Mouse (Mus musculus): ENCODE data around the gene Nhlrc4.
A peak's percentile ranks its signal among the peaks of the same experiment; 100 is the strongest.

The Nhlrc4 gene

DNA sequence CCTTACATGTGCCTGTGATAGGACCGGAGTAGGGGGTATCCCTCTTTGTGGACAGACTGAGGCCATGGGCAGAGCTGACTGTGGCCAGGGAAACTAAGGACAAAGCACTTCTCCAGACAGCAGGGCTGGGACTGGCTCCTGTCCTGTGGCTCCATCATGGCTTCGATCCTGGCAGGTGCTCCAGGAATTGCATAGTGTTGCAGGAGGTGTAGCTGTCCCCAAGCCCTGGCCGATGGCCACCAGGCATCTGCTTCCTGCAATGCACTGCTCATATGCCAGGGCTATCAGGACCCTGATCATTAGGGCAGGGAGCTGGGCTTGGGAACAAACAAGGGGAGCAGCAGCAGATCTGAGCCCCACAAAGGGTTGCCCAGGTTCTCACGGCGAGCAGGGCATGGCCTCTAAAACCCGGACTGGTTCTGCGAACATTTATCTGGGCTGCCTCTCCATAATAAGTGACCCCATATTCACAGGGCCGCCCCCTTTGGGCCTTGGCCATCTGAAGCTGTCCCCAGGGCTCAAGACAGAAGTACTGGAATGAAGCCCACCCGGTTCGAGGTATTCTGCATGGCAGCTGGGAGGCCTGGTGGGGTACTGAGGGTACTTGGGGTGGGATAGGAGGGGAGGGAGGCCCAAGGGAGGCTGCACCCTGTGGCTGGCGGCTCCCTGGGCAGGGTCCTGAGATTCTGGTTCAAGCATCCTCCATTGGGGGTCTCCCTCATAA is 14.2 kb upstream of the Nhlrc4 start:
- no peak for DNase-seq (ENCODE audit: low spot score in 2 of 2)

DNA sequence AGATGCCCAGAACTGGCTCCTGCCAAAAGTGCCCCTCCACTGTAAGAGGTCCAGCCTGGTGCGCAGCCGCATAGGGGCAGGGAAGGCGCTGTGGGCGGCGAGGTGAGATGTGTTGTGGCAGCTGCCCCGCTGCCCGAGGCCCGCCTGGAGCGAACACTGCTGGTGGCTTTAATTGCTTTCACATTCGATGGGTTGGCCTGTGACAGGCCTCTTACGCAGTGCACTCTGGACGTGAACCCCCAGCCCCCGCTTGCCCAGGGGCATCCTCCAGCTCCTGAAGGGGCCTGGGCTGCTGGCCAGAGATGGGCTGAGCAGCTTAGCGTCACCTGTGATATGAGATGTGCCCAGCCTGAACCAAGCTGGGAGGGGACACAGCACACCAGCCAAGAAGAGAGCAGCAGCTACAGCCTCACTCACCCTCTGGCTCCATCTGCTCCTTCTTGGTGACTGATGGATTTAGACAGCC is 12.9 kb upstream of the Nhlrc4 start:
- no peak for DNase-seq (ENCODE audit: low spot score in 2 of 2)

DNA sequence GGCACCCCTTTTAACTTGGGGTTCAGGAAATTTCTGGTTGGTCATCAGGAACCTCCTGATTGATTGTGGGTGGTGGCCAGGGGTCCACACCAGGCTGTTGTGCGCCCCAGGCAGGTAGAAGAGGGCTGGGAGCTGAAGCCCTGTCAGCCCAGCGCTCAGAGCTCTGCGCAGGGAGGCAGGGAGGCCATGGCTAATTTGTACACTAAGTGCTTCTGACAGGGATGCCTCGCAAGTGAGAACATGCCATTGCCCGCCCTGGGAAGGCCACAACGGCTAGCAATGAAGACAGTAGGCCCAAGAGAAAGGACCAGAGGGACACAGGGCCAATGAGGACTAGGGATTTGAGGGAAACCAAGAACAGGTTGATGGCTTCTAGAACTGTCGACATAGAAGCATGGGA is 11.9 kb upstream of the Nhlrc4 start:
- DNase-seq (ENCODE audit: low spot score in 2 of 2) = no peak

DNA sequence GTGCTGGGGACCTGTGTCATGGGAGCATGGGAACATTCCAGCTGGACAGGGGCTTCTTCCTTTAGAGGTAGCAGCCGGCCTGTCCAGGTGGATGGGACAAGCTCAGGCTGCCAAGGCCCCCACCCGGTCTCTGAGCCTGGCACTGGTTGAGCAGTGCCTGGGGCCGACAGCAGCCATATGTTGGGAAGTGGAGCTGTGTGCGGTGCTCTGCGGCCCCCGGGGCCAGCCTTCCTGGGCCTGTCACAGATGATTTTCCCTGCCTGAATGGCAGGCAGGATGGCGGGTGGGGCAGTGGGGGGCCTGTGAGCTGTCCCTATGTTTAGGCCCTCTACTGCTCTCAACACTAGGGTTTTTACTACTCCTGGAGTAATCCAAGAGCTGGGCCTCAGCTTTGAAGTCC is 11.4 kb upstream of the Nhlrc4 start:
- no peak for DNase-seq (ENCODE audit: low spot score in 2 of 2)

DNA sequence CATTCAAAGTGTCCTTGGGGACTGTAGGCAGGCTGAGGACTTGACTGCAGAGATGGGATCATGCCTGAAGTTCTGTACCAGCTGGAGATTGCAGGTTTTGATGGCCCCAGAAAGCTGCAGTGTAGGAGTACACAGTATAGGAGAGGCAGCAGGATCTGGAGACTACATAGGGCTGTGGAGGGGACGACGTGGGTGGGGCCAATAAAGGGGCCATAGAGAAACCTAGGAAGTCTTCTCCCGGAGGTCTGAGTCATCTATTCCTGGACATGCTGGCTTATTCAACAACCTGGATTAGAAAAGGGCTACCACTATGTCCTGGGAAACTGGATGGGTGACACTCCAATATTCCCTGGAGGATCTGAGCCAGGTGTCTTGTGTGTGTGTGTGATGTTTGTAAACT is 11.0 kb upstream of the Nhlrc4 start:
- DNase-seq (ENCODE audit: low spot score in 2 of 2) = no peak

DNA sequence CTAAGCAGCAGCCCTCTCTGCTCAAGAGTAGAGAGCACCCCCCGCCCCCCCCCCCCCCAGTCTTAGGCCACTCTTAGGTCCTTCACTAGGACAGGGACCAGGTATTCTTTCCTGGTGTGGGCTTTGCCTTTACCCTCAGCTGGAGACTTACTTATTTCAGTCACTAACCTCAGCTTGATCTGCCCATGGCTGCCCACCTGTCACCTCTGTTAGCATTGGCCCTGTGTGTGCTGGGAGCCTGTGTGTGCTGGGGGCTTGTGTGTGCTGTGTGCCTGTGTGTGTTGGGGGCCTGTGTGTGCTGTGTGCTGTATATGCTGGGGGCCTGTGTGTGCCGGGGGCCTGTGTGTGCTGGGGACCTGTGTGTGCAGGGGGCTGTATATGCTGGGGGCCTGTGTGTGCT is 9.9 kb upstream of the Nhlrc4 start:
- no peak for DNase-seq (ENCODE audit: low spot score in 2 of 2)

DNA sequence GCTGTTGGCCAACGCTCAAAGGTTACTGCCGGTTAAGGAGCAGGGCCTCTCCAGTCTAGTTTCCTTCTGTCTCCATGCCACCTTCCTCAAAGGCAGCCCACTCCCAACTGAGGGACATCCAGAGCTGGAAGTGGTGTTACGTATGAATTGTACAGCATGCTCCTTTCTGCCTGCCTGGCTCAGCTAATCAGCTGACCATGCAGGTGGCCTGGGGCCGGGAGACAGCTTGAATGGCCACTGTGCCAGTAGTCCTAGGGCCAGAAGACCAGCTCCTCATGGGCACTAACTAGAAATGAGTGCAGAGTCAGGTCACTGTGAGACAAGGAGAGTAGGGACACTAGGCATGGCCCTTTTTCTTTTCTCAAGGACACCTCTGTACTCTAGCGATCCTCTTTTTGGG is 8.4 kb upstream of the Nhlrc4 start:
- no peak for DNase-seq (ENCODE audit: low spot score in 2 of 2)

DNA sequence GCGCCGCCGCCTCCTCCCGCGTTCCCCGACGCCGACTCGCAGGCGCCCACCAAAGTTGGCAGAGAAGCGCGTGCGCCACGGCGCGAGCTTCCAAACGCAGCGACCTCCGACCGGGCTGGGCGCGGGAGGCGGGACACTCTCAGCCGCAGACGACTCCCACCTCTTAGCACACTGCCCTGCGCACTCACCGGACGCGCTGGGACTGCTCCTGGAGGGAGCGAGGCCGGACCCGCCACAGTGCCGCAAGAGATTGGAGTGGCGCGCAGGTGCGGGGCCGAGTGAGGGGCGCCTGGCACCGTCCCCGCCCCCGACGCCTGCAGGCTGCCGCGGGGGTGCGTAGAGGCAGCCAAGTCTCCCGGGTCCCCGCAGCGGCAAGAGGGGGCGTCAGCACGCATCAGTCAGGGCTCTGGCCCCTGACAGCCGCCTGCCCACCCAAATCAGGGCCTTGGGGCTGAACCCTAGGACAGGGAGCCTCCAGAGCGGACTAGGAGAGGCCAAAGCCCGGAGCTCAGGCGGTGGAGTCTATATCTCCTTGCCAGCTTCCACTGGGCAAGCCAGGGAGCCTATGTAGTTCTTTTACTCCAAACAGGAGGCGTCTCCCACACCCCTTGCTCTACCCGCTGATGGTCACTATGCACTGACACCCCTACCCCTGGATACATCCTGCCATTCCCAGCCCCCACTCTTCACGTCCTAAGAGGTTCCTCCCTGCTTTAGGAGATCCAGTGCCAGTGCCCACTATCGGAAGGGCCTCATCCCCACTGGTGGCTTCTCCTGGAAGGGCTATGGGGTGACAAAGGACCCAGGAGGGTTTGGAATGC is 7.3 kb upstream of the Nhlrc4 start, which contains the start of gene A930017K11Rik:
TSS of gene A930017K11Rik (minus strand) at position 763 of the 821 bp plus-strand sequence.
- peak in 1 of 2 experiments; percentile 69 for DNase-seq (ENCODE audit: low spot score in 2 of 2)

DNA sequence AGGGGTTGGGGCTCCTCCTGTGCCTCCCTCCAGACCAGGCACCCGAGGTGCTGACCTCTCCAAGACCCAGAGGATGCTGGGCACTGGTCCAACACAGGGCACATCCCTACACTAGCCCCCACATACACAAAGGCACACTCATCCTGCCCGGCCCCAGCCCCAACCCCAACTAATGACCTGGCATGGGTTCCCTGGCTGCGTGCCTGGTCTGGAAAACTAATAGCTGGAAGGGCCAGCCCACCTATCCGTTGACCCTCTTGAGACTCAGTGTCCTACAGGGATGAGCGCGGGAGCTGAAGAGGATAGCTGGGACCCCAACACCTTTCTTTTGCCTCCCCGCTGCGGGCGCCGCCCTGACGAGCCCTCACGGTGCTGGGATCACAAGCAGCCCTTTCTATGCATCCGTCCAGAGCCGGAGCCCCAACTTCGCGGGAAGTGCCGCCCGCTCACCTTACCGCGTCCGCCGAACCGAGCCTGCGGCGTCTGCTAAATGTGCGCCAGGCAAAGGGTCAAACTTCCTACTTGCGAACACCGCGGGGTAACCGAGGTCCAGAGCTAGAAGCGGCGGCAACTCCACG is 6.6 kb upstream of the Nhlrc4 start:
- DNase-seq (ENCODE audit: low spot score in 2 of 2) = no peak

DNA sequence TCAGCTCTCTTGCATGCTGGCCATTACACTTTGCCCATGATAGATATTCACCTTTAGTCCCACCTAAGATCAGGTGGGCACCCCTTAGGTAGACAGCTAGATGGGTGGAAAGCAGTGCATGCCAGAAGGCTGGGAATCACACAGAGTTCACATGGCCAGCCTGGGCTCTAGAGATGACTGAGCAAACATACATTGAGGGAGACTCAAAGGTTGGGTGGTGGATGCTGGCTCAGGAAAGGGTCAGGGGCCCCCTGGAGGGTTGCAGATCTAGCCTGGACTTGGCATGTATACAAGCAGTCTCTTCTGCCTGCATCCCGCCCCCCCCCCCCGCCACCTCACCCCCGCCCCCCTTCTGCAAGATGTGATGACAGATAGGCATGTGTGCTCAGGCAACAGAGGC is 5.9 kb upstream of the Nhlrc4 start:
- DNase-seq (ENCODE audit: low spot score in 2 of 2) = no peak

DNA sequence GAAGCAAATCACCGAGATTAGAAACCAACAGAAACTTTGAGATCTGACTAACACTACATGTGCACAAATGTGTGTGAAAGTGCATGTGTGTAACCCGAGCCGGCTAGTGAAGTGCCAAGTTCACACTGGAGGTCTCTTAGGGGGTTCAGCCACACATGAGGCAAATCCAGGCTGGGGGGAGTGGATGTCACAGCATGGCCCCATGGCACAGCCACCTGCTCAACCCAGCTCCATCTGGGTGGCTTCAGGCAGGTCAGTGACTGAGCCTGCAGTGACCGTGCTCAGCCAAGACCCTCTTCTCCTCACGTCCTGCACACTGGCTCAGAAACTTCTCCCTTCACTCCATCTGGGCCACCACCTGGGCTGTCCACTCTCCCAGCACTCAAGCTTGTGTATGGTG is 5.2 kb upstream of the Nhlrc4 start:
- no peak for DNase-seq (ENCODE audit: low spot score in 2 of 2)

DNA sequence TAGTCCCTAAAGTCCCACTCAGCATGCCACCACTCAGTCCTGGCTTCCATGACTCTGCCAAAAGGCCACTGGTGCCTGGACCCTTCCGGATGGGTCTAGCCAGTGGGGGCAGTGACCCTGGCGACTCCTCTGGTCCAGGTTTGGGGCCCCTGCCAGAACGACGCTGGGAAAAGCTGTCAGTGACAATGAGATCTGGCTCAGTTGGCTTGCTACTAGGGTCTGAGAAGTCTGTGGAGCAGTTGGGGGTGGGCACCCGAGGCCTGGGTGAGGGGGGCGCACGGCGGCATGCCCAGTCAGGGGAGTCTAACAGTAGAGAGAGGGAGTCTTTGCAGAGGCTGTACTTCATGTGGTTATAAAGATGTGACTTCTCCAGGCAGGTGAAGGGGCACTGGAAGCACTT is 3.3 kb upstream of the Nhlrc4 start:
- DNase-seq (ENCODE audit: low spot score in 2 of 2) = no peak

DNA sequence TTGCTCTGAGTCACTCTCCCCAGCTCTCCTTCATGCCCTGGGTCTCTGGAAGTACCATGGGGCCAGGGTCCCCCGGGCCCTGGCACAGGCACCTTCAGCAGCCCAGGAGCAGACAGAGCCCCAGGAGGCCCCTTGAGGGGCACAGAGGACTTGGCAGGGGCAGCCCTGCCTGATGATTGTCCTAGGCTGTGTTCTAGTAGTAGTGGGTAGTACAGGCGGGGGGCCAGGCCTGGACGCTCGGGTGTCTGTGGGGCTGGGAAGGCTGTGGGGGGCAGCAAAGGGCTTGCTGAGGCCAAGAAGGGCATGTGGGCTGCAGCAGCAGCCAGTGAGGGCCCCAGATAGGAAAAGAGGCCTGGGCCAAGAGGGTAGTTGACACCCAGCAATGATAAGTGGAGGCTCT is 2.8 kb upstream of the Nhlrc4 start:
- peak in 1 of 2 experiments; percentile 67 for DNase-seq (ENCODE audit: low spot score in 2 of 2)

DNA sequence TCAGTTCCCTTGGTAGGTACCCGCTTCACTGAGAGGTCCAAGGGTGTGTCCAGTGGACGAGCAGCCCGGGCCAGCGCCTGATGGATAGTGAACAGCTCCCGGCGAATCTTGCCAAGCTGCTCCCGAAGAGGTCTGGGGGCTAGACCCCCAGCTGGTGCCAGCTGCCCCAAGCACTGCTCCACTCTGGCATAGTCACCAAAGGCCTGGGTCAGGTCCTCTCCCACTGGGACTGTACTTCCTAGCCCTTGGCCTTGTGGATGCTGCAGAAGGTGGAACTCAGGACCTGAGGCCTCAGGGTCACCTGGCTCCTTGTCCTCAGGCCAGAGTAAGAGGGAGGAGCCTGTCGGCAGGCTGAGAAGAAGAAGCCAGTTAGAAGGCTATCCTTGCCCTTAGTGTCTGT is 2.1 kb upstream of the Nhlrc4 start:
- DNase-seq (ENCODE audit: low spot score in 2 of 2) = peak in 1 of 2 experiments; percentile 68

DNA sequence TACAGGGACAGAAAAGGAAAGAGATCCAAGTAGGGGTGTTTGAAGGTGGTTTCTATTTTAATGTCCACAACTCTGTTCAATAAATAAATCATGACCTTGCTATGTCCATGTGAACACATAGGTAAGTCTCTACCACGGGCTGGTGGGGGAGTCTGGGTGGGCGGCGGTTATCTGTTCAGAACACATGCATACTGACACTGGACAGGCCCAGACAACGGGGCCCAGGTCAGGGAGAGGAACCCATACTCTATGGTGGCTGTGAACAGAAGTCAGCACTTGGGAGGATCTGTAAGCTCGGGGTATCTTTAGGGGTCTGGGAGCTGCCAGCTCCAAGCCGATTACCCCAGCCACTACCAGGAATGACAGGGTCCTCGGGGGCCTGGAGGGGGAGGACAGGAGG is 1.6 kb upstream of the Nhlrc4 start:
- DNase-seq (ENCODE audit: low spot score in 2 of 2) = no peak

DNA sequence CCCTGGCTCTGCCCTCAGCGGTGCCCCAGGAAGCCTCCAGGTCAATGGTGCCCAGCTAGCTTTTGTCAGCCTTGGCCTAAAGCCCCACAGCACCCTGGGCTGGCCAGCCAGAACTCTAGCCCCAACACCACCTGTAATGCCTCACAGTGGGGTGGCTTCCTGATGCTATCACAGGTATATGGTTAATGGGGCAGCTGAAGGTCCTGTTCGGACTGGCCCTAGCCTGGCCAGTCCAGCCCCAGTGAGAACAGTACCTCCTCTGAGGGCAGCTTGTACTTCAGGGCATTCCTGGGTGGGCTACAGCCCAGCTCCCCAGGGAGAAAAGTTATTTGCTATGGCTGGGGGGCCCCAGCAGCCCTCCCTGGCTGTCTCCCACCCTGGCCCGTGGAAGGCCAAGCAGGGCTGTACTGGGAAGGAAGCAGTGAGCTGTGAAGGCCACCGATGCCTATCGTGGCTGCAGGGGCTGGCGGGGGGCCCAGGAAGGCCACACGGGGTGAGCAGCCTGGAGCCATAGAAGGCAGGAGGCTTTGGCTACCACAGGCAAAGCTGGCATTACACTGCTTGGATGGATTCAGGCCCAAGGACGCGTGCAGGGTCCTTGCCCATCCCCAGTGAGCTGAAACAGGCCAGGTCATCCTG is 875 bp upstream of the Nhlrc4 start:
- peak in 1 of 2 experiments; percentile 69 for DNase-seq (ENCODE audit: low spot score in 2 of 2)

DNA sequence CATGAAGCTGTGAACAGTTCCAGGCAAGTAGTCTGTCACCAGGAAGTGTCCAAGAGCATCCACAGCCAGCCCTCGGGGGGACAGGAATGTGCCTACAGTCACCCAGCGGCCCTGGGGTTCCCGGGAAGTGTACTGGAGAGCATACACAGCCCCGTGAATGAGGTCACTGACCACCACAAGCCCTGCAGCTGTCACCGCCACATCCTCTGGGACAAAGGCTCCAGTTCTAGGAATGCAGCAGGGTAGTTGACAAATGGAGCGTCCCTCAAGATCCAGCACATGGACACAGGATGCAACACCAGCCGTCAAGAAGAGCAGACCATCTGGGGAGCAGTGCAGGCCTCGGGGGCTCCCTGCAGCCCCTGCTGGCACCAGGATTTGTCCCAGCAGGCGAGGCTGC is 992 bp downstream of the Nhlrc4 start:
- DNase-seq (ENCODE audit: low spot score in 2 of 2) = peak in 1 of 2 experiments; percentile 73

DNA sequence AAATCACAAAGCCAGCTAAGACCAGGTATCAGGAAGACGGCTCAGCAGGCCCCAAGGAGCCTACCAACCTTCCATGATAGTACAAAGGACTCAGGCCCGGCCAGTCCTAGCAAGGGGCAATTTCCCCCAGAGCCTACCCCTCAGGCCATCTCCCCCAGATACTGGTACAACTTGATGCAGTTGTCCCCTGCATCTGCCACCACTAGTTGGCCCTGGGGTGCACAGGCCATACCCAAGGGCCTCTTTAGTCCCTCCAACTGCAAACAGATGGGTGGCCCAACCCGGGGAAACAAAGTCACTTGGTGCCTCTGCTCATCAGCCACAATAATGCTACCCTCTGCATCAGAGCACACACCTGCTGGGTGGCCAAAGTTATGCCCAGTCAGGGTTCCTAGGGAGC is 1.5 kb downstream of the Nhlrc4 start:
- DNase-seq (ENCODE audit: low spot score in 2 of 2) = peak; percentile 54 to 81

DNA sequence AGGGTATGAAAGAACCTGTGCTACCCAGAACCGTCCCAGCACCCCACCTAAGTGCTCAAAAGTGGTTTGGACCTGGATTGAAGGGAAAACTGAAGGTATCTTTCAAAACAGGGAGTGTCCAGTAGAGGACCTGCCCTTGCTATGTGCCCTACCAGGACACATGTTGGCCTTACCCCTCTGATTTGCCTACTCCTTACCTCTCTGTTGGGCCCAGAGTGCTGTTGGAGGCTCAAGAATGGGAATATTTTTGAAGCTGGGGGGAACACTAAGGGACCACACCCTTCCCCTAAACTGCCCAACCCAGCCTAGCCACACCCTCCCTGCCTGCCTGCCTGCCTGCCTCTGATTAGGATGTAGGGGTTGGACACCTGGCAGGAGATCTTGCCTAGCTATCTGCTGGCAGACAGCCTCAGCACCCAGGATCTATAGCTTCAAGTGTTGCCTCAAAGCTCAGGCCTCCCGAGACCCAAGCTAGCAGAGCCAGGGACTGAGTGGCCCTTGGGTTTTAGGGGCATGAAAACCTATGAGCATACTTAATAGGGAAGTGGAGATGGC is 2.1 kb downstream of the Nhlrc4 start:
- peak; percentile 89 to 90 for DNase-seq (ENCODE audit: low spot score in 2 of 2)

DNA sequence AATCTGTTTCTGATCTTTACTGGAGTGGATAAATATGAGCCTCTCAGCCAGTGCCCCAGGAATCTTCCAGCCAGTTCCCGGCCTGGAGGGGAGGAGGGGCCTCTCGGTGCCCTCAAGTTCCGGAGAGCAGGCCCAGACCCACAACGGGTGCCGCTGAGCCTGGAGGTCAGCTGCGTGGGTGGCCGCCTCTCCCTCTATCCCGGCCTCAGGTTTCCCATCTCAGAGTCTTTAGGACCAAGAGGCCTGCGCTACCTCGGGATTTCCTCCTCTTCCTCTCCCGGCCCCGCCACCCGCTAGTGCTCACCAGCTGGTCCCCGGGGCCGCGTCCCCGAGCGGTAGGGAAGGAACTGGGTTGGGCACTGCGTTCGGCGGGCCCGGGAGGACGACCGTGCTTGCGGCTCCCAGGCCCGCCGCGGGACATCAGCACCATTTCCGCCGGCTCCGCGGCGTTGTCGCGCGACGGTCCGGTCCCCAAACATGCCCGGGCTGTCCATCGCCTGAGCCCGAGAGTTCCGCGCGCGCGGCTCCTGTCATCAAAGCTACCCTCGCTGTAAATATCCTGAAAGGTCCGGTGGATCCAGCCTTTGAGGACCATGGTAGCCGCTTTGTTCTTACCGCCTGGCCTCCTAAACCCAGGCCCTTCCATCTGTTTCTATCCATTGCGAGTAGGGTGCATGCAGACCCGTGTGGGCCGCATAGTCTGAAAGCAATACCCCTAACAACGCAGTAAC is 3.1 kb downstream of the Nhlrc4 start:
- DNase-seq (ENCODE audit: low spot score in 2 of 2) = peak; percentile 77 to 93

DNA sequence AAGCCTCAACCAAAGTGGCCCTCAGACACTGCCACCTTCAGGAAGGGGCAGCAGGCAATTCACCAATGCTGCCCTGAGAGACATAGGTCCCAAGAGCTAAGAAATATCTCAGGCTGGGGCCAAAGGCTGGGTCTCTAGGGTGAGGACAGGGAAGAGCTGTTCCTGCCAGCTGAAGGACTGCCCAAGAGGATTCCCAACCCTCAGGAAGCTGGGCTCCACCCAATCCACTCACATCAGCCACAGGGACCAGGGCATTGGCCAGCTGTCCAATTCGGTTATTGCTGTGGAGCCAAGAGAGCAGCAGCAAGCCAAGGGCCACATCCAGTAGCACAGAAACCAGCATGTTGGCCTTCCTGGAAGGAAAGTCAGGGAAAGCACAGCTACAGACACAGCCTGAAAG is 10.2 kb downstream of the Nhlrc4 start:
- no peak for DNase-seq (ENCODE audit: low spot score in 2 of 2)
